21 mouse cellular contexts compared by ENCODE assay signal in the genomic region with DNA sequence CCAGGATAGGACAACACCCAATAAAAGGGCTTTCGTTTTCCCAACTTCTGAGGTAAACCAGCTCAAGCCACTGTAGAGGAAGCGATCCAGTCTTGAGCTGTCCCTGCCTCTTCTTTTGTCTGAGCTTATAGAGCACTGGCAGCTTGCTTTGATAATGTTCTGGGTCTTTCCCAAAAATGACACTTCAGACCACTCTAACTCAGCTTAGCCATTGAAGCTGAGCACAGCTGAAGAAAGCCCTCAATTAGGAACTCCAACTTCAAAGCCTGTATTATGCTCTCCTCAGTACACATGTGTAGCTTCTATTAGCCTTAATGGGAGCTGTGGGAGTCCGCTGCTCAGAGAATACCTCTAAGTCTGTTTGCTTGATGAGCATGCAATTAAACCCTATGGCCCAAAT.
DNase-seq lines count a peak whose midpoint lies in the region; ATAC-seq lines count a peak whose summit lies in the region.
"Had no signal": no experiment of that assay in that cellular context is flagged by ENCODE, and none has a peak within 500 bp of the region (broad histone marks: within the 10 kb centered on the region; RNA-seq: fewer than 3 reads in every experiment).

No protein-coding gene starts in this region.

- H3K9ac ChIP-seq in midbrain, embryonic 13.5 days (replicated peaks), result no peak overlapping the region
- H3K9ac ChIP-seq in midbrain, embryonic 14.5 days (replicated peaks; ENCODE audit: low read length), result no peak overlapping the region
- H3K9ac ChIP-seq in embryonic facial prominence, embryonic 14.5 days (ENCODE audit: low read depth, low read length), result no peak overlapping the region
- H3K9ac ChIP-seq in forebrain, embryonic 15.5 days (replicated peaks), result no peak overlapping the region
- H3K9ac ChIP-seq in hindbrain, embryonic 11.5 days (ENCODE audit: low read depth, low read length), result no peak overlapping the region
- H3K9ac ChIP-seq: embryonic facial prominence, embryonic 15.5 days; intestine, embryonic 15.5 days; liver, postnatal 0 days; midbrain, embryonic 12.5 days had no signal

- no peak overlapping the region for H3K4me2 ChIP-seq in midbrain, embryonic 13.5 days (replicated peaks)
- no peak overlapping the region for H3K4me2 ChIP-seq in midbrain, embryonic 14.5 days (ENCODE audit: low read length)
- H3K4me2 ChIP-seq in embryonic facial prominence, embryonic 14.5 days (ENCODE audit: low read depth, low read length), result no peak overlapping the region
- no peak overlapping the region for H3K4me2 ChIP-seq in forebrain, embryonic 15.5 days (replicated peaks)
- no peak overlapping the region for H3K4me2 ChIP-seq in hindbrain, embryonic 11.5 days (replicated peaks; ENCODE audit: low read depth, low read length)
- H3K4me2 ChIP-seq: embryonic facial prominence, embryonic 15.5 days; heart, embryonic 11.5 days; intestine, embryonic 15.5 days; midbrain, embryonic 12.5 days had no signal

- no peaks in the 10 kb centered on the region for H3K27me3 ChIP-seq in midbrain, embryonic 13.5 days
- no peaks in the 10 kb centered on the region for H3K27me3 ChIP-seq in midbrain, embryonic 14.5 days (ENCODE audit: control insufficient read depth, insufficient read depth, low read length)
- H3K27me3 ChIP-seq in embryonic facial prominence, embryonic 14.5 days (replicated peaks; ENCODE audit: control insufficient read depth, insufficient read depth, low read length), result no peaks in the 10 kb centered on the region
- H3K27me3 ChIP-seq in forebrain, embryonic 15.5 days, result no peaks in the 10 kb centered on the region
- no peaks in the 10 kb centered on the region for H3K27me3 ChIP-seq in hindbrain, embryonic 11.5 days (ENCODE audit: control insufficient read depth, insufficient read depth, low read length)
- H3K27me3 ChIP-seq: CH12.LX; embryonic facial prominence, embryonic 15.5 days; intestine, embryonic 15.5 days; midbrain, embryonic 12.5 days had no signal

- no peak overlapping the region for H3K4me3 ChIP-seq in midbrain, embryonic 13.5 days (replicated peaks)
- no peak overlapping the region for H3K4me3 ChIP-seq in midbrain, embryonic 14.5 days (replicated peaks; ENCODE audit: low read depth, low read length)
- no peak overlapping the region for H3K4me3 ChIP-seq in embryonic facial prominence, embryonic 14.5 days (ENCODE audit: low read depth, low read length)
- H3K4me3 ChIP-seq in forebrain, embryonic 15.5 days, result no peak overlapping the region
- no peak overlapping the region for H3K4me3 ChIP-seq in hindbrain, embryonic 11.5 days (ENCODE audit: low read depth, low read length)
- H3K4me3 ChIP-seq: embryonic facial prominence, embryonic 15.5 days; intestine, embryonic 15.5 days; layer of hippocampus, adult 2 months; midbrain, embryonic 12.5 days had no signal

- ATAC-seq in midbrain, embryonic 13.5 days, result peak; percentile 53; the same call in 1 of the 2 replicates
- ATAC-seq in midbrain, embryonic 14.5 days (ENCODE audit: low FRiP score, low TSS enrichment), result no peak
- peak; percentile 41; the same call in 1 of the 2 replicates for ATAC-seq in embryonic facial prominence, embryonic 14.5 days (ENCODE audit: low read depth)
- ATAC-seq in forebrain, embryonic 15.5 days (replicated peaks), result peak; percentile 78
- no peak for ATAC-seq in hindbrain, embryonic 11.5 days (ENCODE audit: low FRiP score)
- ATAC-seq: hindbrain, embryonic 16.5 days; intestine, embryonic 15.5 days; liver, postnatal 0 days; lung, postnatal 0 days had no signal

- H3K27ac ChIP-seq in midbrain, embryonic 13.5 days, result no peak overlapping the region
- no peak overlapping the region for H3K27ac ChIP-seq in midbrain, embryonic 14.5 days (replicated peaks; ENCODE audit: low read depth, low read length)
- no peak overlapping the region for H3K27ac ChIP-seq in embryonic facial prominence, embryonic 14.5 days (replicated peaks; ENCODE audit: low read depth, low read length)
- no peak overlapping the region for H3K27ac ChIP-seq in forebrain, embryonic 15.5 days (replicated peaks)
- H3K27ac ChIP-seq in hindbrain, embryonic 11.5 days (ENCODE audit: low read depth, low read length), result no peak overlapping the region
- H3K27ac ChIP-seq: embryonic facial prominence, embryonic 15.5 days; intestine, embryonic 15.5 days; layer of hippocampus, adult 2 months; midbrain, embryonic 12.5 days had no signal

- DNase-seq in midbrain, embryonic 14.5 days, result no peak
- DNase-seq in embryonic facial prominence, embryonic 14.5 days (ENCODE audit: low spot score), result peak; percentile 18
- no peak for DNase-seq in B cell, adult 2 months
- DNase-seq in hindbrain, embryonic 11.5 days (ENCODE audit: low spot score), result no peak
- no peak for DNase-seq in cerebellum, adult 18-20 months
- DNase-seq: adrenal gland, postnatal 14 days; cerebellum, adult 9-10 months; gastrocnemius, postnatal 14 days; heart, adult 11 months; kidney, postnatal 25 days; liver, postnatal 0 days had no signal

- 34% methylated on average over 3 of the region's 3 CpGs for WGBS in midbrain, embryonic 13.5 days
- WGBS in midbrain, embryonic 14.5 days, result 37% methylated on average over 3 of the region's 3 CpGs
- 78% methylated on average over 3 of the region's 3 CpGs for WGBS in embryonic facial prominence, embryonic 14.5 days
- 9% methylated on average over 3 of the region's 3 CpGs for WGBS in forebrain, embryonic 15.5 days
- WGBS in hindbrain, embryonic 11.5 days, result 59% methylated on average over 3 of the region's 3 CpGs

- H3K4me1 ChIP-seq in midbrain, embryonic 13.5 days (replicated peaks), result peaks cover 6% of the 10 kb centered on the region; the same call in 1 of the 2 replicates
- no peaks in the 10 kb centered on the region for H3K4me1 ChIP-seq in midbrain, embryonic 14.5 days (ENCODE audit: control insufficient read depth, insufficient read depth, low read length)
- no peaks in the 10 kb centered on the region for H3K4me1 ChIP-seq in embryonic facial prominence, embryonic 14.5 days (ENCODE audit: control insufficient read depth, insufficient read depth, low read length)
- H3K4me1 ChIP-seq in forebrain, embryonic 15.5 days, result no peaks in the 10 kb centered on the region
- H3K4me1 ChIP-seq in hindbrain, embryonic 11.5 days (replicated peaks; ENCODE audit: control insufficient read depth, insufficient read depth, low read length), result no peaks in the 10 kb centered on the region
- H3K4me1 ChIP-seq: embryonic facial prominence, embryonic 15.5 days; intestine, embryonic 15.5 days had no signal

- H3K36me3 ChIP-seq in midbrain, embryonic 13.5 days, result no peaks in the 10 kb centered on the region
- no peaks in the 10 kb centered on the region for H3K36me3 ChIP-seq in midbrain, embryonic 14.5 days (ENCODE audit: control insufficient read depth, insufficient read depth, low read length)
- no peaks in the 10 kb centered on the region for H3K36me3 ChIP-seq in embryonic facial prominence, embryonic 14.5 days (ENCODE audit: control insufficient read depth, insufficient read depth, low read length)
- no peaks in the 10 kb centered on the region for H3K36me3 ChIP-seq in forebrain, embryonic 15.5 days
- no peaks in the 10 kb centered on the region for H3K36me3 ChIP-seq in hindbrain, embryonic 11.5 days (ENCODE audit: control insufficient read depth, insufficient read depth, low read length)
- H3K36me3 ChIP-seq: embryonic facial prominence, embryonic 15.5 days; intestine, embryonic 15.5 days; midbrain, embryonic 12.5 days had no signal

- no peaks in the 10 kb centered on the region for H3K9me3 ChIP-seq in midbrain, embryonic 13.5 days
- no peaks in the 10 kb centered on the region for H3K9me3 ChIP-seq in midbrain, embryonic 14.5 days (ENCODE audit: control insufficient read depth, low read length)
- no peaks in the 10 kb centered on the region for H3K9me3 ChIP-seq in embryonic facial prominence, embryonic 14.5 days (ENCODE audit: control insufficient read depth, low read length)
- H3K9me3 ChIP-seq in forebrain, embryonic 15.5 days, result no peaks in the 10 kb centered on the region
- no peaks in the 10 kb centered on the region for H3K9me3 ChIP-seq in hindbrain, embryonic 11.5 days (ENCODE audit: control insufficient read depth, low read length)
- H3K9me3 ChIP-seq: embryonic facial prominence, embryonic 15.5 days; intestine, embryonic 15.5 days; midbrain, embryonic 12.5 days had no signal

Comparison
In these comparisons a context has a peak if more than half of its experiments do, and no peak if none do; other contexts are left out.
1. ATAC-seq: peak in midbrain, embryonic 13.5 days (single experiment), embryonic facial prominence, embryonic 14.5 days (single experiment) and forebrain, embryonic 15.5 days (single experiment); none in midbrain, embryonic 14.5 days (single experiment) and hindbrain, embryonic 11.5 days (single experiment).